Mouse (Mus musculus) megakaryocyte, embryonic 14.5 days (primary cell): ENCODE data around the gene Lgals3bp.

Experiments
- FLI1 ChIP-seq: IDR thresholded peaks from 2 replicates; pipeline ENCODE4 v1.6.1; 2012; ENCODE audit warnings: low read length, inconsistent platforms, mixed read lengths
- GATA1 ChIP-seq: IDR thresholded peaks from 3 replicates; pipeline ENCODE4 v1.6.1; 2012; ENCODE audit warnings: mixed read lengths, low read length, inconsistent platforms, borderline replicate concordance

DNA sequence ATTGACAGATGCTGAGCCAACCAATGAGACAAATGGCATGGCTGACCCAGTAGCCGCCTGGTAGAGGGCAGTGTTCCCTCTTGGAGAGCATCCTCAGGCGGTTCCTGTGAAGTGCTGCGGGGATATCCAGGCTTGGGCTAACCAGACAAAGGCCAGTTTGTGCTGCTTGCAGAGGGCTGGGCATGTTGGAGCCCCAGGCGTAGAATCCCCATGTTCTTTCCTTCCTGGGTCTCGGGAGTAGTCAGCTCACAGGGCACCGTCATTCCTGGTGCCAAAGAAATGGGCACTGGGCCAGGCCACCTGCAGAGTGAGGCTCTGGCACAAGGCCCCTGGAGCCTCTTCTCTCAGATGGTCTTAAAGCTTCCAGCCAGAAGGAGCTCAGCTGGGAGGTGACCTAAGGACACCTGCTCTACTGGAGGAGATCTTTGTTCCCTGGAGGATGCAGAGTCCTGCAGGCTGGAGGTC is 34.6 kb upstream of the Lgals3bp start:
- TF ChIP-seq GATA1 (no peak), FLI1 (no peak)
